In the genomic region with DNA sequence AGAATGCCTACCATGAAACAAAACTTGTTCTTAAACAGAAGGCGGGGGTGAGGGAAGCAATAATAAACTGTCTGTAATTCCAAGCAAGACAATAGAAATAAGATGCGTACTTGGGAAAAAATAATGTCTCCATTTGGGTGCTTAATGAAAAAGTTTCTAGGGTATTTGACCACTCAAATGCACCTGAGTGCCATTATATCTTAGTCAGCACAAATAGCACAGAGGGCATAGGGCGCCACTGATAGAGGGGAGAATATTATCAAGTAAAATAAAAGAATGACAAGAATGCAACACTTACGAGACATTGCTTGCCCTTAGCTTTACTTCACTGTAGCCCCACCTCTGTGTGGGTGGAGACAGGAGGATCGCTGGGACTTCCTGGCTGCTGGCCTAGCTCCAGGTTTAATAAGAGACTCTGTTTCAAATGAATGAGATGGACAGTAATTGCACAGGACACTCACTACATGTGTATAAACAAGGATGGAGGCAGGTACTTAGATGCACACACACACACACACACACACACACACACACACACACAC, we compare ENCODE assay signal across 22 mouse cellular contexts.
"Had no signal": no experiment of that assay in that cellular context is flagged by ENCODE, and none has a peak within 500 bp of the region (broad histone marks: within the 10 kb centered on the region; RNA-seq: fewer than 3 reads in every experiment).

No protein-coding gene starts in this region.

- H3K36me3 ChIP-seq: limb, embryonic 12.5 days; limb, embryonic 15.5 days; midbrain, embryonic 12.5 days; midbrain, embryonic 15.5 days; neural tube, embryonic 12.5 days; neural tube, embryonic 15.5 days; stomach, embryonic 15.5 days had no signal

- H3K9me3 ChIP-seq: limb, embryonic 12.5 days; limb, embryonic 15.5 days; midbrain, embryonic 12.5 days; midbrain, embryonic 15.5 days; neural tube, embryonic 12.5 days; neural tube, embryonic 15.5 days; stomach, embryonic 15.5 days had no signal

- H3K27me3 ChIP-seq: limb, embryonic 12.5 days; limb, embryonic 15.5 days; midbrain, embryonic 12.5 days; midbrain, embryonic 15.5 days; neural tube, embryonic 12.5 days; neural tube, embryonic 15.5 days; stomach, embryonic 15.5 days had no signal

- H3K4me1 ChIP-seq: limb, embryonic 12.5 days; limb, embryonic 15.5 days; neural tube, embryonic 12.5 days; neural tube, embryonic 15.5 days; stomach, embryonic 15.5 days had no signal

- H3K4me2 ChIP-seq: limb, embryonic 12.5 days; limb, embryonic 15.5 days; liver, embryonic 11.5 days; midbrain, embryonic 12.5 days; midbrain, embryonic 15.5 days; neural tube, embryonic 12.5 days; neural tube, embryonic 15.5 days; stomach, embryonic 15.5 days had no signal

- H3K27ac ChIP-seq: kidney, postnatal 0 days; left cerebral cortex, adult 2 months; limb, embryonic 12.5 days; limb, embryonic 15.5 days; liver, embryonic 14.5 days; macrophage; midbrain, embryonic 12.5 days; midbrain, embryonic 15.5 days; neural tube, embryonic 12.5 days; neural tube, embryonic 15.5 days; stomach, embryonic 15.5 days had no signal

- H3K9ac ChIP-seq: limb, embryonic 12.5 days; limb, embryonic 15.5 days; liver, embryonic 14.5 days; liver, postnatal 0 days; midbrain, embryonic 12.5 days; midbrain, embryonic 15.5 days; neural tube, embryonic 12.5 days; neural tube, embryonic 15.5 days; stomach, embryonic 15.5 days had no signal

- H3K4me3 ChIP-seq: left cerebral cortex, adult 2 months; limb, embryonic 12.5 days; limb, embryonic 15.5 days; midbrain, embryonic 12.5 days; midbrain, embryonic 15.5 days; neural tube, embryonic 12.5 days; neural tube, embryonic 15.5 days; stomach, embryonic 15.5 days had no signal

- DNase-seq: kidney, adult 18-20 months; kidney, postnatal 36 days; layer of hippocampus, postnatal 36 days; left cerebral cortex, postnatal 4 days; liver, postnatal 0 days; retina, postnatal 1 day; right cerebral cortex, postnatal 25 days; spleen, adult 18-20 months; thymus, postnatal 25 days had no signal

- ATAC-seq: intestine, embryonic 16.5 days; liver, postnatal 0 days; midbrain, embryonic 15.5 days had no signal
